Mouse (Mus musculus): ENCODE measurements around the gene Slamf8.

- TF ChIP-seq CTCF (IDR thresholded peaks at IDR 0.05; ENCODE audit: insufficient read depth, low read depth, low read length) (peak; percentile 86), POLR2A (IDR thresholded peaks at IDR 0.05; ENCODE audit: insufficient read depth, low read depth, low read length) (no peak)
Measured at GRCm38 (mm10) chr1:172619235-172619634, 28.9 kb upstream of the Slamf8 start.
